Comparison of ENCODE assay signal across 20 mouse cellular contexts in the genomic region with DNA sequence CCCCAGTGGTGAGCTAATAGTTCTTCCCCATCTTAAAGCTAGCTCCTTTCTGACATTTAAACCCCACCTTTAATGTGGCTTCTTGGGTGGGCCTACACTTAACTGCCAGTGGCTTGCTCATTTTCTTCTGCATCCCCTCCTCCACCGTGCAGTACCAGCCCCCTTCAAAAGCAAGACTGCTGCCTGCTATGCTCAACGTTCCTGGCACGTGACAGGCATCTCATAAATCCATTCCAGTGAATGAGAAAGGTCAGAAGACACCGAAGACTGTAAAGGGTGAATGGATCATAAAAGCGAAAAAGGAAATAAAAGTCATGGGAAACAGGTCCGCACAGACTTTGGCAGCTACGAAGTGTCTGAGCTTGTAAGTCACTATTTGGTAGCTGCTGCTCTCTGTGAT.
DNase-seq lines count a peak whose midpoint lies in the region; ATAC-seq and TF ChIP-seq lines count a peak whose summit lies in the region.
"Had no signal": no experiment of that assay in that cellular context is flagged by ENCODE, and none has a peak within 500 bp of the region (broad histone marks: within the 10 kb centered on the region; RNA-seq: fewer than 3 reads in every experiment).

No protein-coding gene starts in this region.

- H3K4me1 ChIP-seq in neural tube, embryonic 14.5 days (ENCODE audit: control insufficient read depth, insufficient read depth, low read length) = peaks cover 4% of the 10 kb centered on the region; the same call in 1 of the 2 replicates
- no peaks in the 10 kb centered on the region; the same call in 1 of the 2 replicates for H3K4me1 ChIP-seq in hindbrain, postnatal 0 days (ENCODE audit: insufficient read depth, low read length)

- peak; percentile 49; the same call in 1 of the 2 replicates for ATAC-seq in neural tube, embryonic 14.5 days (ENCODE audit: low read depth)
- no peak for ATAC-seq in hindbrain, postnatal 0 days
- ATAC-seq: activated CD4-positive, CD25-positive, alpha-beta regulatory T cell, adult 4 months had no signal

- peak; percentile 23 for DNase-seq in embryo, embryonic 11.5 days (ENCODE audit: low read depth, low spot score)
- no peak for DNase-seq in embryo, embryonic 9.5 days (ENCODE audit: extremely low spot score)
- DNase-seq in neural tube, embryonic 10.5 days (ENCODE audit: extremely low spot score, low spot score) = no peak
- DNase-seq in mesoderm, embryonic 11.5 days (ENCODE audit: low read depth, low spot score) = peak; percentile 47
- DNase-seq in hindbrain, postnatal 0 days (ENCODE audit: low spot score) = no peak
- DNase-seq in c-Kit-positive CD71-positive TER-119-positive erythroid progenitor cells, embryonic 14.5 days (ENCODE audit: low spot score) = no peak
- no peak for DNase-seq in cerebellum, adult 9-11 months
- DNase-seq: adrenal gland, postnatal 10 days; cerebellum, adult 8-10 months; kidney, adult 2 months; lung, embryonic 14.5 days had no signal

- H3K36me3 ChIP-seq in neural tube, embryonic 14.5 days (ENCODE audit: control insufficient read depth, insufficient read depth, low read length) = no peaks in the 10 kb centered on the region
- H3K36me3 ChIP-seq in hindbrain, postnatal 0 days (ENCODE audit: insufficient read depth, low read length) = no peaks in the 10 kb centered on the region
- H3K36me3 ChIP-seq: embryonic facial prominence, embryonic 13.5 days; forebrain, embryonic 12.5 days; limb, embryonic 15.5 days had no signal

- WGBS in neural tube, embryonic 14.5 days = 5% methylated on average over 7 of the region's 7 CpGs
- WGBS in hindbrain, postnatal 0 days = 51% methylated on average over 7 of the region's 7 CpGs

- H3K4me2 ChIP-seq in neural tube, embryonic 14.5 days (ENCODE audit: low read depth, low read length) = no peak overlapping the region
- no peak overlapping the region for H3K4me2 ChIP-seq in hindbrain, postnatal 0 days (ENCODE audit: low read depth, low read length)
- H3K4me2 ChIP-seq: embryonic facial prominence, embryonic 13.5 days; forebrain, embryonic 12.5 days; heart, embryonic 11.5 days; limb, embryonic 15.5 days; lung, embryonic 14.5 days had no signal

- H3K27ac ChIP-seq in neural tube, embryonic 14.5 days (ENCODE audit: low read depth, low read length) = no peak overlapping the region
- H3K27ac ChIP-seq in hindbrain, postnatal 0 days = no peak overlapping the region
- H3K27ac ChIP-seq: embryonic facial prominence, embryonic 13.5 days; forebrain, embryonic 12.5 days; kidney, postnatal 0 days; limb, embryonic 15.5 days; liver, embryonic 14.5 days had no signal

- no peak overlapping the region for H3K4me3 ChIP-seq in neural tube, embryonic 14.5 days (ENCODE audit: low read depth, low read length)
- H3K4me3 ChIP-seq in hindbrain, postnatal 0 days (ENCODE audit: low read length) = no peak overlapping the region
- H3K4me3 ChIP-seq: embryonic facial prominence, embryonic 13.5 days; erythroblast, embryonic 14.5 days; forebrain, embryonic 12.5 days; limb, embryonic 15.5 days had no signal

- TF ChIP-seq CTCF in hindbrain, postnatal 0 days (IDR thresholded peaks at IDR 0.05; ENCODE audit: low read depth) = no peak

- H3K9me3 ChIP-seq in neural tube, embryonic 14.5 days (ENCODE audit: control insufficient read depth, low read length) = no peaks in the 10 kb centered on the region
- no peaks in the 10 kb centered on the region for H3K9me3 ChIP-seq in hindbrain, postnatal 0 days (ENCODE audit: low read length)
- H3K9me3 ChIP-seq: embryonic facial prominence, embryonic 13.5 days; forebrain, embryonic 12.5 days; limb, embryonic 15.5 days had no signal

- no peak overlapping the region for H3K9ac ChIP-seq in neural tube, embryonic 14.5 days (replicated peaks; ENCODE audit: low read depth, low read length)
- H3K9ac ChIP-seq in hindbrain, postnatal 0 days (replicated peaks; ENCODE audit: low read length) = no peak overlapping the region
- H3K9ac ChIP-seq: embryonic facial prominence, embryonic 13.5 days; forebrain, embryonic 12.5 days; limb, embryonic 15.5 days; liver, embryonic 14.5 days; lung, embryonic 14.5 days had no signal

- H3K27me3 ChIP-seq in neural tube, embryonic 14.5 days (ENCODE audit: control insufficient read depth, insufficient read depth, low read length) = peaks cover 7% of the 10 kb centered on the region; the same call in 1 of the 2 replicates
- H3K27me3 ChIP-seq in hindbrain, postnatal 0 days (ENCODE audit: insufficient read depth, low read length) = no peaks in the 10 kb centered on the region
- H3K27me3 ChIP-seq: limb, embryonic 15.5 days had no signal

Comparison
In these comparisons a context has a peak if more than half of its experiments do, and no peak if none do; other contexts are left out.
1. DNase-seq: peak in embryo, embryonic 11.5 days (single experiment) and mesoderm, embryonic 11.5 days (single experiment); none in embryo, embryonic 9.5 days (single experiment), neural tube, embryonic 10.5 days (single experiment), hindbrain, postnatal 0 days (single experiment), c-Kit-positive CD71-positive TER-119-positive erythroid progenitor cells, embryonic 14.5 days (single experiment) and cerebellum, adult 9-11 months (single experiment).